Mouse (Mus musculus) MEL (cell line): ENCODE data around the gene Adamtsl3. TPM values are rescaled to one million over a fixed set of nuclear protein-coding genes. Genes with fewer than 3 reads are reported as not detected.

Experiments
- DNase-seq: peaks from one replicate; pipeline ENCODE4 v3.0.0; 2011; ENCODE audit warnings: low read depth, low spot score
- H3K27ac ChIP-seq: 2 replicates; pipeline ENCODE4 v1.5.1; 2012; ENCODE audit warnings: low read depth, mild to moderate bottlenecking, control low read depth, low read length, moderate library complexity; ENCODE audit not compliant: control insufficient read depth
- H3K27me3 ChIP-seq, 2 experiments: fragments of 150-350 bp in 1 of 2; sonication (generic) in 1 of 2; 2 replicates each; pipeline ENCODE4 v1.6.1; 2012; ENCODE audit warnings: low read length in 2 of 2, mild to moderate bottlenecking in 2 of 2, improper control_type of control experiment in 1 of 2, moderate library complexity in 1 of 2; ENCODE audit not compliant: insufficient read depth in 2 of 2, control insufficient read depth in 1 of 2
- H3K36me3 ChIP-seq, 2 experiments: 2 replicates each; pipeline ENCODE4 v1.6.1; 2012 to 2014; ENCODE audit warnings: low read length in 2 of 2, improper control_type of control experiment in 1 of 2, inconsistent platforms in 1 of 2, mild to moderate bottlenecking in 1 of 2; ENCODE audit not compliant: insufficient read depth in 2 of 2, control insufficient read depth in 1 of 2
- H3K4me1 ChIP-seq, 2 experiments: fragments of 150-350 bp in 1 of 2; sonication (generic) in 1 of 2; 2 replicates each; pipeline ENCODE4 v1.6.1; 2012; ENCODE audit warnings: low read length in 2 of 2, improper control_type of control experiment in 1 of 2, mild to moderate bottlenecking in 1 of 2; ENCODE audit not compliant: insufficient read depth in 2 of 2, control insufficient read depth in 1 of 2
- H3K4me3 ChIP-seq, 2 experiments: fragments of 150-350 bp in 1 of 2; sonication (generic) in 1 of 2; 2 replicates each; pipeline ENCODE4 v1.5.1; 2012; ENCODE audit warnings: low read depth in 2 of 2, low read length in 2 of 2, mild to moderate bottlenecking in 2 of 2, moderate library complexity in 2 of 2, control low read depth in 1 of 2, improper control_type of control experiment in 1 of 2; ENCODE audit not compliant: control insufficient read depth in 1 of 2, insufficient read depth in 1 of 2
- H3K79me2 ChIP-seq: 2 replicates; pipeline ENCODE4 v1.6.1; 2012; ENCODE audit warnings: mild to moderate bottlenecking, low read length, moderate library complexity; ENCODE audit not compliant: control insufficient read depth, poor library complexity, insufficient read depth
- H3K9ac ChIP-seq: 2 replicates; pipeline ENCODE4 v1.6.1; 2012; ENCODE audit warnings: low read depth, mild to moderate bottlenecking, control low read depth, low read length, moderate library complexity; ENCODE audit not compliant: control insufficient read depth, poor library complexity, severe bottlenecking
- H3K9me3 ChIP-seq: fragments of 150-350 bp; sonication (generic); replicated peaks from 2 replicates; pipeline ENCODE4 v1.6.1; 2012; ENCODE audit warnings: mild to moderate bottlenecking, low read length, improper control_type of control experiment, moderate library complexity; ENCODE audit not compliant: insufficient read depth
- BHLHE40 ChIP-seq: IDR thresholded peaks from 2 replicates; pipeline ENCODE4 v1.6.1; 2012; ENCODE audit warnings: low read depth, mild to moderate bottlenecking, inconsistent platforms, low read length, improper control_type of control experiment, borderline replicate concordance
- CHD1 ChIP-seq: IDR thresholded peaks from 2 replicates; pipeline ENCODE4 v1.6.1; 2012; ENCODE audit warnings: low read depth, mild to moderate bottlenecking, inconsistent platforms, low read length, improper control_type of control experiment
- CHD2 ChIP-seq: IDR thresholded peaks from 2 replicates; pipeline ENCODE4 v1.6.1; 2011; ENCODE audit warnings: low read length, improper control_type of control experiment
- CTCF ChIP-seq, 3 experiments: IDR thresholded peaks in 2 of 3; conservative IDR thresholded peaks in 1 of 3; 2 replicates each; pipeline ENCODE4 v1.5.1; 2011 to 2012; ENCODE audit warnings: low read length in 3 of 3, low read depth in 2 of 3, mild to moderate bottlenecking in 2 of 3, improper control_type of control experiment in 1 of 3, inconsistent platforms in 1 of 3, mixed read lengths in 1 of 3, moderate library complexity in 1 of 3; ENCODE audit not compliant: control insufficient read depth in 1 of 3, insufficient read depth in 1 of 3, poor library complexity in 1 of 3, severe bottlenecking in 1 of 3
- ELF1 ChIP-seq: IDR thresholded peaks from 2 replicates; pipeline ENCODE4 v1.6.1; 2014; ENCODE audit warnings: low read depth, mild to moderate bottlenecking, inconsistent platforms, low read length, improper control_type of control experiment, moderate library complexity
- GABPA ChIP-seq: IDR thresholded peaks from 2 replicates; pipeline ENCODE4 v1.6.1; 2012; ENCODE audit warnings: low read depth, mild to moderate bottlenecking, inconsistent platforms, low read length, improper control_type of control experiment, moderate library complexity
- GATA1 ChIP-seq: IDR thresholded peaks from 2 replicates; pipeline ENCODE4 v1.6.1; 2011; ENCODE audit warnings: low read depth, low read length, improper control_type of control experiment
- JUND ChIP-seq: IDR thresholded peaks from 2 replicates; pipeline ENCODE4 v1.6.1; 2011; ENCODE audit warnings: low read depth, mild to moderate bottlenecking, improper control_type of control experiment, low read length
- MAX ChIP-seq: IDR thresholded peaks from 2 replicates; pipeline ENCODE4 v1.6.1; 2011; ENCODE audit warnings: low read length, improper control_type of control experiment
- MAZ ChIP-seq: IDR thresholded peaks from 2 replicates; pipeline ENCODE4 v1.6.1; 2012; ENCODE audit warnings: low read depth, mild to moderate bottlenecking, inconsistent platforms, low read length, improper control_type of control experiment
- MEF2A ChIP-seq: IDR thresholded peaks from 2 replicates; pipeline ENCODE4 v1.6.1; 2014; ENCODE audit warnings: low read depth, mild to moderate bottlenecking, inconsistent platforms, low read length, improper control_type of control experiment; ENCODE audit not compliant: poor library complexity, insufficient replicate concordance, severe bottlenecking; ENCODE audit errors: extremely low read depth
- MXI1 ChIP-seq: IDR thresholded peaks from 2 replicates; pipeline ENCODE4 v1.6.1; 2011; ENCODE audit warnings: mild to moderate bottlenecking, low read depth, low read length, improper control_type of control experiment
- RAD21 ChIP-seq: IDR thresholded peaks from 2 replicates; pipeline ENCODE4 v1.6.1; 2011; ENCODE audit warnings: mild to moderate bottlenecking, low read depth, low read length, improper control_type of control experiment
- RCOR1 ChIP-seq: IDR thresholded peaks from 2 replicates; pipeline ENCODE4 v1.6.1; 2012; ENCODE audit warnings: low read depth, mild to moderate bottlenecking, inconsistent platforms, low read length, improper control_type of control experiment
- TAL1 ChIP-seq: IDR thresholded peaks from 2 replicates; pipeline ENCODE4 v1.6.1; 2012; ENCODE audit warnings: mild to moderate bottlenecking, inconsistent platforms, low read length, moderate library complexity, mixed read lengths
- TBP ChIP-seq: IDR thresholded peaks from 2 replicates; pipeline ENCODE4 v1.8.0; 2011; ENCODE audit warnings: low read depth, low read length, improper control_type of control experiment
- UBTF ChIP-seq: IDR thresholded peaks from 2 replicates; pipeline ENCODE4 v1.6.1; 2012; ENCODE audit warnings: low read depth, mild to moderate bottlenecking, inconsistent platforms, low read length, improper control_type of control experiment, moderate library complexity, borderline replicate concordance; ENCODE audit not compliant: insufficient read depth
- USF1 ChIP-seq: IDR thresholded peaks from 2 replicates; pipeline ENCODE4 v1.6.1; 2014; ENCODE audit warnings: low read depth, mild to moderate bottlenecking, inconsistent platforms, low read length, improper control_type of control experiment, moderate library complexity
- USF2 ChIP-seq, 2 experiments: IDR thresholded peaks; 2 replicates each; pipeline ENCODE4 v1.6.1; 2011 to 2012; ENCODE audit warnings: improper control_type of control experiment in 2 of 2, low read length in 2 of 2, borderline replicate concordance in 1 of 2, inconsistent platforms in 1 of 2, low read depth in 1 of 2, mild to moderate bottlenecking in 1 of 2; ENCODE audit not compliant: insufficient read depth in 1 of 2
- ZC3H11A ChIP-seq: IDR thresholded peaks from 2 replicates; pipeline ENCODE4 v1.6.1; 2012; ENCODE audit warnings: low read depth, mild to moderate bottlenecking, inconsistent platforms, low read length, improper control_type of control experiment
- ZNF384 ChIP-seq: IDR thresholded peaks from 2 replicates; pipeline ENCODE4 v1.6.1; 2012; ENCODE audit warnings: low read depth, mild to moderate bottlenecking, inconsistent platforms, low read length, improper control_type of control experiment
- polyA plus RNA-seq, 2 experiments: library from polyadenylated mRNA; stranded (reverse) in 1 of 2; unstranded in 1 of 2; fragments of >175 nt in 1 of 2; fragments of >200 nt in 1 of 2; gene quantifications; 2 replicates each; pipeline versions ENCODE4 v1.2.1 to v1.2.4; 2012; ENCODE audit warnings: low replicate concordance in 2 of 2, low read depth in 1 of 2; ENCODE audit not compliant: insufficient read length in 2 of 2, insufficient read depth in 1 of 2, missing spikeins in 1 of 2
- total RNA-seq: library from RNA; depleted of rRNA; stranded (reverse); fragments of 300-350 nt; gene quantifications from 2 replicates; pipeline ENCODE4 v1.2.3, GENCODE M21; 2012

The Adamtsl3 gene
- total and polyA plus RNA-seq, 3 experiments, result not detected

DNA sequence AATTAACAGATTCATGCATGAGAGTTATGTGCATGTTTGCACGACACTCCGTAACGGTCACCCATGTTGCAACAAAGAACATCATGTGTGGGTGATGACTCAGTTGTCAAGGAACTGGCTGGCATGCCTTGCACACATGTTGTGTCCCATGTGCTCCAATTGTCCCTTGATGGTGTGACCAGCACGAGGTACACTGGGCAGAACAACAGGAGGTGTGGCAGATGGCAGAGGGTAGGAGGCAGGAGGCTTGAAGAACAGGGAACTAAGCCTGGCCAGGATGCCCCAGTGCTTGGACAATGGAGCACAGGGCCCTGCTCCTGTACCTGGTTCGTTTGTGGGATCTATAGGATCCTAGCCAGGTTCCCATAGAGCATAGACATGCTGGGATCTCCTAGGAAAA lies 31.0 kb downstream of the Adamtsl3 start:
- DNase-seq, result no peak

DNA sequence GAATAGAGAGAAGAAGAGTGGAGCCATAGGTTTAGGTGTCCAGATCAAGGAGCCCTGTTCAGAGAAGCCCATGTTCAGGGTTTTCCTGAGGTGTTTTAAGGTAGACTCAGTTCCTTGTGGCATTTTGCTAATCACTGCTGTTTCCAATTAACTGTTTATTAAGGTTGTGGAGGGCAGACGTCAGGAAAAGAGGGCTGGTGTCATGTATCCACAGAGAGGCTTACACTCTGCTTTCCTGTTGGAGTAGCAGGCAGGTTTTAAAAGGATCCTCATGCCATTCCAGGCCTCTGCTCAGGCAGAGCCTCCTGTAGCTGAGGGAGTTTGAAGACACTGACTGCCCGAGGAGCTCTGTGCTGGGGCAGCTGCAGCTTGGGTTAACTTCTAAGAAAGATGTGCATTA lies 32.6 kb downstream of the Adamtsl3 start:
- DNase-seq, result no peak

More for the DNA sequence above, 31.0 kb downstream of the Adamtsl3 start:
- no peaks in the 10 kb centered on the region for H3K36me3 ChIP-seq
- H3K4me1 ChIP-seq, result no peaks in the 10 kb centered on the region
- H3K27ac ChIP-seq, result no peak overlapping the region
- no peaks in the 10 kb centered on the region for H3K9me3 ChIP-seq
- no peak overlapping the region for H3K9ac ChIP-seq
- no peaks in the 10 kb centered on the region for H3K79me2 ChIP-seq
- no peaks in the 10 kb centered on the region for H3K27me3 ChIP-seq
- H3K4me3 ChIP-seq, result no peak overlapping the region
- no peak for TF ChIP-seq ZNF384
- TF ChIP-seq GABPA, result no peak
- no peak for TF ChIP-seq ELF1
- TF ChIP-seq BHLHE40, result no peak
- TF ChIP-seq GATA1, result no peak
- TF ChIP-seq JUND, result no peak
- TF ChIP-seq MXI1, result no peak
- no peak for TF ChIP-seq RAD21
- no peak for TF ChIP-seq USF1

DNA sequence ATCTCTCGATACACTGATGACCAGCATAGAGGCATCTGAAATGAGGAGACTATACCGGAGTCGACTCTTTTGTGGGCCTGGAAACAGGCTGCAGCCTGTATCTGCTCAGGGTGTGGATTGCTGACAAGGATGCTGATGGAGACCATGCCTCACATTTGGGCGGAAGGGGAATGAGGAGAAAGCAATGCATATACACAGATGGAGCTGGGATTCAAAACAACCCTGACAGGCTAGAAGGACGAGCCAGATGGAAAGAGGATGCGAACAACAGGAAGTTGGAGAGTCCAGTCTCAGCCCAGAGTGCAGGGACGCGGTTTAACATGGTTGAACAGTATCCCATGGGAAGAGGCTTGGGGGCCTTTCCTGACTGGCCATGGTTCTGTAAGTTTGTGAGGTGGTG lies 34.6 kb downstream of the Adamtsl3 start:
- H3K9ac ChIP-seq, result no peak overlapping the region
- H3K27ac ChIP-seq, result no peak overlapping the region
- no peaks in the 10 kb centered on the region for H3K9me3 ChIP-seq
- no peaks in the 10 kb centered on the region for H3K36me3 ChIP-seq
- no peaks in the 10 kb centered on the region for H3K79me2 ChIP-seq
- DNase-seq, result no peak
- TF ChIP-seq RAD21, result no peak
- no peaks in the 10 kb centered on the region for H3K27me3 ChIP-seq
- no peaks in the 10 kb centered on the region for H3K4me1 ChIP-seq
- no peak overlapping the region for H3K4me3 ChIP-seq

More for the DNA sequence above, 32.6 kb downstream of the Adamtsl3 start:
- Histone ChIP-seq H3K9me3 (no peaks in the 10 kb centered on the region), H3K9ac (no peak overlapping the region), H3K27me3 (no peaks in the 10 kb centered on the region), H3K4me1 (no peaks in the 10 kb centered on the region), H3K27ac (no peak overlapping the region), H3K79me2 (no peaks in the 10 kb centered on the region), H3K4me3 (no peak overlapping the region), H3K36me3 (no peaks in the 10 kb centered on the region)
- TF ChIP-seq MXI1, result no peak
- no peak for TF ChIP-seq CHD1
- no peak for TF ChIP-seq MAZ
- no peak for TF ChIP-seq ELF1
- no peak for TF ChIP-seq TAL1
- TF ChIP-seq ZC3H11A, result no peak
- TF ChIP-seq RCOR1, result no peak
- TF ChIP-seq MEF2A, result no peak
- no peak for TF ChIP-seq USF1
- no peak for TF ChIP-seq USF2 (IDR thresholded peaks at IDR 0.05; ENCODE audit: borderline replicate concordance in 1 of 2, insufficient read depth in 1 of 2, low read depth in 1 of 2, low read length in 2 of 2)
- TF ChIP-seq GABPA, result no peak
- no peak for TF ChIP-seq CTCF (IDR thresholded peaks at IDR 0.05 in 2 of 3, conservative IDR thresholded peaks at IDR 0.05 in 1 of 3; ENCODE audit: control insufficient read depth in 1 of 3, insufficient read depth in 1 of 3, low read depth in 2 of 3, low read length in 3 of 3, poor library complexity in 1 of 3, severe bottlenecking in 1 of 3)
- no peak for TF ChIP-seq GATA1
- no peak for TF ChIP-seq UBTF
- TF ChIP-seq MAX, result no peak
- TF ChIP-seq TBP, result no peak
- no peak for TF ChIP-seq CHD2
